ENCODE assay signal across 8 mouse cellular contexts in genomic region chr7:134026200-134027019, GRCm38 (mm10).
DNase-seq lines count a peak whose midpoint lies in the region; ATAC-seq lines count a peak whose summit lies in the region.

No protein-coding gene starts in this region.

- no peak overlapping the region for H3K9ac ChIP-seq in hindbrain, embryonic 11.5 days (ENCODE audit: low read depth, low read length)
- H3K9ac ChIP-seq in lung, embryonic 15.5 days = no peak overlapping the region

- H3K27ac ChIP-seq in heart, embryonic 10.5 days = no peak overlapping the region
- 0 out of 2 replicates have a peak overlapping the region, but pooled peaks have one; percentile 27 for H3K27ac ChIP-seq in hindbrain, embryonic 11.5 days (ENCODE audit: low read depth, low read length)
- H3K27ac ChIP-seq in lung, embryonic 15.5 days = peak overlapping the region; percentile 84

- whole genome bisulfite sequencing in heart, embryonic 10.5 days = 69% methylated on average over 16 of the region's 16 CpGs
- 62% methylated on average over 16 of the region's 16 CpGs for WGBS in hindbrain, embryonic 11.5 days
- 34% methylated on average over 16 of the region's 16 CpGs for WGBS in lung, embryonic 15.5 days

- H3K4me3 ChIP-seq in heart, embryonic 10.5 days = no peak overlapping the region
- no peak overlapping the region for H3K4me3 ChIP-seq in hindbrain, embryonic 11.5 days (ENCODE audit: low read depth, low read length)
- H3K4me3 ChIP-seq in lung, embryonic 15.5 days = no peak overlapping the region

- H3K4me2 ChIP-seq in hindbrain, embryonic 11.5 days (replicated peaks; ENCODE audit: low read depth, low read length) = no peak overlapping the region
- no peak overlapping the region for H3K4me2 ChIP-seq in lung, embryonic 15.5 days

- peaks cover 12% of the 10 kb centered on the region for H3K4me1 ChIP-seq in heart, embryonic 10.5 days
- no peaks in the 10 kb centered on the region; the same call in 1 of the 2 replicates for H3K4me1 ChIP-seq in hindbrain, embryonic 11.5 days (replicated peaks; ENCODE audit: control insufficient read depth, insufficient read depth, low read length)
- peaks cover 34% of the 10 kb centered on the region for H3K4me1 ChIP-seq in lung, embryonic 15.5 days

- ATAC-seq in hindbrain, embryonic 11.5 days (ENCODE audit: low FRiP score) = no peak
- peak; percentile 88; the same call in 1 of the 2 replicates for ATAC-seq in lung, embryonic 15.5 days (ENCODE audit: borderline replicate concordance, extremely low read depth, low FRiP score, low TSS enrichment)
- ATAC-seq in CD4-positive, CD25-positive, alpha-beta regulatory T cell, adult 4 months = no peak

- DNase-seq in heart, adult 11 months = peak; percentile 96
- DNase-seq in heart, embryonic 10.5 days (ENCODE audit: low spot score) = no peak
- peak; percentile 60 to 63 for DNase-seq in frontal cortex, postnatal 10 days (ENCODE audit: low spot score in 2 of 2)
- no peak for DNase-seq in hindbrain, embryonic 11.5 days (ENCODE audit: low spot score)
- DNase-seq in layer of hippocampus, adult 9-10 months (ENCODE audit: low spot score) = peak; percentile 18
- peak; percentile 58 for DNase-seq in right cerebral cortex, adult 18-20 months

- no peaks in the 10 kb centered on the region for H3K9me3 ChIP-seq in heart, embryonic 10.5 days
- no peaks in the 10 kb centered on the region for H3K9me3 ChIP-seq in hindbrain, embryonic 11.5 days (ENCODE audit: control insufficient read depth, low read length)
- H3K9me3 ChIP-seq in lung, embryonic 15.5 days = no peaks in the 10 kb centered on the region

- no peaks in the 10 kb centered on the region for H3K36me3 ChIP-seq in heart, embryonic 10.5 days
- no peaks in the 10 kb centered on the region for H3K36me3 ChIP-seq in hindbrain, embryonic 11.5 days (ENCODE audit: control insufficient read depth, insufficient read depth, low read length)
- no peaks in the 10 kb centered on the region for H3K36me3 ChIP-seq in lung, embryonic 15.5 days

- H3K27me3 ChIP-seq in heart, embryonic 10.5 days (ENCODE audit: insufficient read depth, poor library complexity, severe bottlenecking) = no peaks in the 10 kb centered on the region
- no peaks in the 10 kb centered on the region for H3K27me3 ChIP-seq in hindbrain, embryonic 11.5 days (ENCODE audit: control insufficient read depth, insufficient read depth, low read length)
- no peaks in the 10 kb centered on the region for H3K27me3 ChIP-seq in lung, embryonic 15.5 days

Comparison
In these comparisons a context has a peak if more than half of its experiments do, and no peak if none do; other contexts are left out.
1. DNase-seq: peak in heart, adult 11 months (single experiment), frontal cortex, postnatal 10 days (2 of 2), layer of hippocampus, adult 9-10 months (single experiment) and right cerebral cortex, adult 18-20 months (single experiment); none in heart, embryonic 10.5 days (single experiment) and hindbrain, embryonic 11.5 days (single experiment).